In genomic region chr5:24239006-24239405, GRCm38 (mm10) we compare ENCODE assay signal across 24 mouse cellular contexts.
DNase-seq lines count a peak whose midpoint lies in the region; ATAC-seq and TF ChIP-seq lines count a peak whose summit lies in the region.
"Had no signal": no experiment of that assay in that cellular context is flagged by ENCODE, and none has a peak within 500 bp of the region (broad histone marks: within the 10 kb centered on the region; RNA-seq: fewer than 3 reads in every experiment).

No protein-coding gene starts in this region.

- no peak overlapping the region for H3K4me2 ChIP-seq in liver, postnatal 0 days (ENCODE audit: low read depth, low read length)
- H3K4me2 ChIP-seq: embryonic facial prominence, embryonic 13.5 days; embryonic facial prominence, embryonic 15.5 days; forebrain, embryonic 12.5 days had no signal

- TF ChIP-seq EP300 in ES-Bruce4 (IDR thresholded peaks at IDR 0.05; ENCODE audit: insufficient read depth, low read depth, low read length): 0 out of 2 replicates have a peak, but pooled peaks have one; percentile 19
- TF ChIP-seq EP300 in liver, postnatal 0 days (IDR thresholded peaks at IDR 0.05; ENCODE audit: low read depth): no peak

- 66% methylated on average over 2 of the region's 2 CpGs for WGBS in liver, postnatal 0 days (ENCODE audit: insufficient replicate concordance)

- peaks cover 27% of the 10 kb centered on the region for H3K4me1 ChIP-seq in E14TG2a.4 (replicated peaks; ENCODE audit: low read depth, low read length)
- H3K4me1 ChIP-seq in ES-Bruce4 (ENCODE audit: control insufficient read depth, insufficient read depth, low read length): peaks cover 6% of the 10 kb centered on the region
- H3K4me1 ChIP-seq in ES-E14 (ENCODE audit: control insufficient read depth in 2 of 2, insufficient read depth in 2 of 2, low read length in 2 of 2, poor library complexity in 1 of 2): peaks cover 2 to 9% of the 10 kb centered on the region in 2 experiments
- H3K4me1 ChIP-seq in liver, postnatal 0 days (ENCODE audit: insufficient read depth): no peaks in the 10 kb centered on the region
- H3K4me1 ChIP-seq: embryonic facial prominence, embryonic 13.5 days; embryonic facial prominence, embryonic 15.5 days; forebrain, embryonic 10.5 days; forebrain, embryonic 12.5 days had no signal

- TF ChIP-seq POLR2A in ES-Bruce4 (IDR thresholded peaks at IDR 0.05; ENCODE audit: insufficient read depth, low read length): no peak

- no peak for ATAC-seq in liver, postnatal 0 days
- ATAC-seq: forebrain, embryonic 14.5 days; forebrain, embryonic 16.5 days had no signal

- in situ Hi-C loops in ES-E14 (cut with MboI; ENCODE audit: low sequenced_read_pairs in 2 of 2, unreplicated experiment in 2 of 2): no loop called here

- H3K27ac ChIP-seq in ES-Bruce4 (ENCODE audit: insufficient read depth, low read length) (no peak overlapping the region), ES-E14 (ENCODE audit: insufficient read depth, low read depth, low read length, poor library complexity, severe bottlenecking) (no peak overlapping the region)
- no peak overlapping the region for H3K27ac ChIP-seq in liver, postnatal 0 days (ENCODE audit: low read depth)
- H3K27ac ChIP-seq: embryonic facial prominence, embryonic 13.5 days; embryonic facial prominence, embryonic 15.5 days; forebrain, embryonic 10.5 days; forebrain, embryonic 12.5 days had no signal

- H3K9me3 ChIP-seq in E14TG2a.4 (ENCODE audit: low read length) (peaks cover 3% of the 10 kb centered on the region; the same call in 1 of the 2 replicates), ES-Bruce4 (replicated peaks; ENCODE audit: control insufficient read depth, insufficient read depth, low read length, poor library complexity, severe bottlenecking) (no peaks in the 10 kb centered on the region), ES-E14 (ENCODE audit: control insufficient read depth, insufficient read depth, low read depth, low read length) (no peaks in the 10 kb centered on the region)
- H3K9me3 ChIP-seq in liver, postnatal 0 days (ENCODE audit: low read length): no peaks in the 10 kb centered on the region
- H3K9me3 ChIP-seq: embryonic facial prominence, embryonic 13.5 days; embryonic facial prominence, embryonic 15.5 days; forebrain, embryonic 10.5 days; forebrain, embryonic 12.5 days had no signal

- DNase-seq in ES-E14 (ENCODE audit: low read depth, low spot score) (peak; percentile 33), ZHBTc4 (ENCODE audit: low read depth, low spot score) (peak; percentile 84)
- no peak for DNase-seq in left cerebral cortex, adult 9 months (ENCODE audit: low spot score in 2 of 2)
- no peak for DNase-seq in liver, postnatal 0 days
- no peak for DNase-seq in kidney, postnatal 36 days
- DNase-seq: adrenal gland, adult 2 months; adrenal gland, postnatal 10 days; adrenal gland, postnatal 25 days; cerebellum, adult 11 months; cerebellum, adult 18-20 months; cerebellum, adult 8-10 months; cerebellum, adult 9-11 months; cerebellum, postnatal 14 days; cerebellum, postnatal 36 days; embryo, embryonic 11 days had no signal

- TF ChIP-seq CTCF in E14TG2a.4 (conservative IDR thresholded peaks at IDR 0.05; ENCODE audit: low read length): no peak
- TF ChIP-seq CTCF in ES-Bruce4 (IDR thresholded peaks at IDR 0.05; ENCODE audit: low read depth, low read length): no peak
- TF ChIP-seq CTCF in liver, postnatal 0 days (IDR thresholded peaks at IDR 0.05; ENCODE audit: low read depth): no peak

- H3K27me3 ChIP-seq in E14TG2a.4 (ENCODE audit: insufficient read depth, low read length) (no peaks in the 10 kb centered on the region), ES-Bruce4 (ENCODE audit: control insufficient read depth, insufficient read depth, low read length, poor library complexity, severe bottlenecking) (no peaks in the 10 kb centered on the region)
- no peaks in the 10 kb centered on the region for H3K27me3 ChIP-seq in liver, postnatal 0 days (ENCODE audit: insufficient read depth, low read length)
- H3K27me3 ChIP-seq: embryonic facial prominence, embryonic 13.5 days; embryonic facial prominence, embryonic 15.5 days; forebrain, embryonic 12.5 days had no signal

- H3K36me3 ChIP-seq in E14TG2a.4 (ENCODE audit: insufficient read depth, low read length) (no peaks in the 10 kb centered on the region), ES-Bruce4 (ENCODE audit: control insufficient read depth, insufficient read depth, low read length, poor library complexity, severe bottlenecking) (no peaks in the 10 kb centered on the region), ES-E14 (ENCODE audit: control insufficient read depth, insufficient read depth, low read length, poor library complexity, severe bottlenecking) (no peaks in the 10 kb centered on the region)
- no peaks in the 10 kb centered on the region for H3K36me3 ChIP-seq in liver, postnatal 0 days (replicated peaks; ENCODE audit: insufficient read depth, low read length)
- H3K36me3 ChIP-seq: embryonic facial prominence, embryonic 13.5 days; embryonic facial prominence, embryonic 15.5 days; forebrain, embryonic 10.5 days; forebrain, embryonic 12.5 days had no signal

- H3K9ac ChIP-seq in ES-Bruce4 (ENCODE audit: low read depth, poor library complexity, severe bottlenecking): no peak overlapping the region
- no peak overlapping the region for H3K9ac ChIP-seq in ES-E14 (ENCODE audit: insufficient read depth, low read depth, low read length, poor library complexity, severe bottlenecking)
- H3K9ac ChIP-seq in liver, postnatal 0 days (replicated peaks): no peak overlapping the region
- H3K9ac ChIP-seq: embryonic facial prominence, embryonic 13.5 days; embryonic facial prominence, embryonic 15.5 days; forebrain, embryonic 12.5 days had no signal

- H3K4me3 ChIP-seq in E14TG2a.4 (replicated peaks; ENCODE audit: low read length) (0 out of 2 replicates have a peak overlapping the region, but pooled peaks have one; percentile 26), ES-Bruce4 (ENCODE audit: low read depth, low read length) (no peak overlapping the region), ES-E14 (ENCODE audit: insufficient read depth in 1 of 2, low read depth in 1 of 2, low read length in 2 of 2, poor library complexity in 1 of 2, severe bottlenecking in 1 of 2) (no peak overlapping the region)
- H3K4me3 ChIP-seq in liver, postnatal 0 days (ENCODE audit: low read depth, low read length): no peak overlapping the region
- H3K4me3 ChIP-seq: embryonic facial prominence, embryonic 13.5 days; embryonic facial prominence, embryonic 15.5 days; erythroblast, embryonic 14.5 days; forebrain, embryonic 10.5 days; forebrain, embryonic 12.5 days had no signal

TF ChIP-seq in ES-E14, 5 proteins besides CTCF, POLR2A, EP300 and RAD21:
- TF ChIP-seq HCFC1 (IDR thresholded peaks at IDR 0.05; ENCODE audit: borderline replicate concordance, insufficient read depth, low read length) (no peak), ZNF384 (IDR thresholded peaks at IDR 0.05; ENCODE audit: low read depth, low read length) (no peak), MAFK (IDR thresholded peaks at IDR 0.05; ENCODE audit: insufficient read depth, low read depth, low read length) (no peak), CHD2 (IDR thresholded peaks at IDR 0.05; ENCODE audit: low read depth, low read length) (no peak), ZC3H11A (IDR thresholded peaks at IDR 0.05; ENCODE audit: borderline replicate concordance, low read depth, low read length) (no peak)

Comparison
In these comparisons a context has a peak if more than half of its experiments do, and no peak if none do; other contexts are left out.
1. DNase-seq: peak in ES-E14 (single experiment) and ZHBTc4 (single experiment); none in left cerebral cortex, adult 9 months (0 of 2), liver, postnatal 0 days (single experiment) and kidney, postnatal 36 days (0 of 2).